Mouse (Mus musculus) MEL (cell line): ENCODE results near the gene H2al1d. TPM values are rescaled to one million over a fixed set of nuclear protein-coding genes. Genes with fewer than 3 reads are reported as not detected.
"Not testable (repeated sequence)": the region's sequence is repeated elsewhere in the genome, so short reads cannot be mapped to it uniquely, and the experiment has no call there.

ENCODE experiments used
- DNase-seq: peaks from one replicate; pipeline ENCODE4 v3.0.0; 2011; ENCODE audit warnings: low read depth, low spot score
- H3K27ac ChIP-seq: 2 replicates; pipeline ENCODE4 v1.5.1; 2012; ENCODE audit warnings: low read depth, mild to moderate bottlenecking, control low read depth, low read length, moderate library complexity; ENCODE audit not compliant: control insufficient read depth
- H3K27me3 ChIP-seq, 2 experiments: fragments of 150-350 bp in 1 of 2; sonication (generic) in 1 of 2; 2 replicates each; pipeline ENCODE4 v1.6.1; 2012; ENCODE audit warnings: low read length in 2 of 2, mild to moderate bottlenecking in 2 of 2, improper control_type of control experiment in 1 of 2, moderate library complexity in 1 of 2; ENCODE audit not compliant: insufficient read depth in 2 of 2, control insufficient read depth in 1 of 2
- H3K36me3 ChIP-seq, 2 experiments: 2 replicates each; pipeline ENCODE4 v1.6.1; 2012 to 2014; ENCODE audit warnings: low read length in 2 of 2, improper control_type of control experiment in 1 of 2, inconsistent platforms in 1 of 2, mild to moderate bottlenecking in 1 of 2; ENCODE audit not compliant: insufficient read depth in 2 of 2, control insufficient read depth in 1 of 2
- H3K4me1 ChIP-seq, 2 experiments: fragments of 150-350 bp in 1 of 2; sonication (generic) in 1 of 2; 2 replicates each; pipeline ENCODE4 v1.6.1; 2012; ENCODE audit warnings: low read length in 2 of 2, improper control_type of control experiment in 1 of 2, mild to moderate bottlenecking in 1 of 2; ENCODE audit not compliant: insufficient read depth in 2 of 2, control insufficient read depth in 1 of 2
- H3K4me3 ChIP-seq, 2 experiments: fragments of 150-350 bp in 1 of 2; sonication (generic) in 1 of 2; 2 replicates each; pipeline ENCODE4 v1.5.1; 2012; ENCODE audit warnings: low read depth in 2 of 2, low read length in 2 of 2, mild to moderate bottlenecking in 2 of 2, moderate library complexity in 2 of 2, control low read depth in 1 of 2, improper control_type of control experiment in 1 of 2; ENCODE audit not compliant: control insufficient read depth in 1 of 2, insufficient read depth in 1 of 2
- H3K79me2 ChIP-seq: 2 replicates; pipeline ENCODE4 v1.6.1; 2012; ENCODE audit warnings: mild to moderate bottlenecking, low read length, moderate library complexity; ENCODE audit not compliant: control insufficient read depth, poor library complexity, insufficient read depth
- H3K9ac ChIP-seq: 2 replicates; pipeline ENCODE4 v1.6.1; 2012; ENCODE audit warnings: low read depth, mild to moderate bottlenecking, control low read depth, low read length, moderate library complexity; ENCODE audit not compliant: control insufficient read depth, poor library complexity, severe bottlenecking
- H3K9me3 ChIP-seq: fragments of 150-350 bp; sonication (generic); replicated peaks from 2 replicates; pipeline ENCODE4 v1.6.1; 2012; ENCODE audit warnings: mild to moderate bottlenecking, low read length, improper control_type of control experiment, moderate library complexity; ENCODE audit not compliant: insufficient read depth
- ELF1 ChIP-seq: IDR thresholded peaks from 2 replicates; pipeline ENCODE4 v1.6.1; 2014; ENCODE audit warnings: low read depth, mild to moderate bottlenecking, inconsistent platforms, low read length, improper control_type of control experiment, moderate library complexity
- EP300 ChIP-seq, 2 experiments: IDR thresholded peaks; 2 replicates each; pipeline ENCODE4 v1.6.1; 2011; ENCODE audit warnings: improper control_type of control experiment in 2 of 2, low read length in 2 of 2, low read depth in 1 of 2, mild to moderate bottlenecking in 1 of 2
- ETS1 ChIP-seq: IDR thresholded peaks from 2 replicates; pipeline ENCODE4 v1.6.1; 2012; ENCODE audit warnings: low read depth, mild to moderate bottlenecking, inconsistent platforms, low read length, improper control_type of control experiment, moderate library complexity
- GATA1 ChIP-seq: IDR thresholded peaks from 2 replicates; pipeline ENCODE4 v1.6.1; 2011; ENCODE audit warnings: low read depth, low read length, improper control_type of control experiment
- HCFC1 ChIP-seq: IDR thresholded peaks from 2 replicates; pipeline ENCODE4 v1.6.1; 2012; ENCODE audit warnings: low read depth, mild to moderate bottlenecking, inconsistent platforms, low read length, improper control_type of control experiment, moderate library complexity
- MAFK ChIP-seq: IDR thresholded peaks from 2 replicates; pipeline ENCODE4 v1.6.1; 2011; ENCODE audit warnings: low read depth, mild to moderate bottlenecking, low read length, improper control_type of control experiment, borderline replicate concordance
- MEF2A ChIP-seq: IDR thresholded peaks from 2 replicates; pipeline ENCODE4 v1.6.1; 2014; ENCODE audit warnings: low read depth, mild to moderate bottlenecking, inconsistent platforms, low read length, improper control_type of control experiment; ENCODE audit not compliant: poor library complexity, insufficient replicate concordance, severe bottlenecking; ENCODE audit errors: extremely low read depth
- MYB ChIP-seq: IDR thresholded peaks from 2 replicates; pipeline ENCODE4 v1.6.1; 2011; ENCODE audit warnings: mild to moderate bottlenecking, low read depth, low read length, improper control_type of control experiment
- SIN3A ChIP-seq: IDR thresholded peaks from 2 replicates; pipeline ENCODE4 v1.6.1; 2012; ENCODE audit warnings: low read length, improper control_type of control experiment, inconsistent platforms
- SMC3 ChIP-seq: IDR thresholded peaks from 2 replicates; pipeline ENCODE4 v1.6.1; 2011; ENCODE audit warnings: low read depth, low read length, improper control_type of control experiment
- UBTF ChIP-seq: IDR thresholded peaks from 2 replicates; pipeline ENCODE4 v1.6.1; 2012; ENCODE audit warnings: low read depth, mild to moderate bottlenecking, inconsistent platforms, low read length, improper control_type of control experiment, moderate library complexity, borderline replicate concordance; ENCODE audit not compliant: insufficient read depth
- USF1 ChIP-seq: IDR thresholded peaks from 2 replicates; pipeline ENCODE4 v1.6.1; 2014; ENCODE audit warnings: low read depth, mild to moderate bottlenecking, inconsistent platforms, low read length, improper control_type of control experiment, moderate library complexity
- USF2 ChIP-seq, 2 experiments: IDR thresholded peaks; 2 replicates each; pipeline ENCODE4 v1.6.1; 2011 to 2012; ENCODE audit warnings: improper control_type of control experiment in 2 of 2, low read length in 2 of 2, borderline replicate concordance in 1 of 2, inconsistent platforms in 1 of 2, low read depth in 1 of 2, mild to moderate bottlenecking in 1 of 2; ENCODE audit not compliant: insufficient read depth in 1 of 2
- ZC3H11A ChIP-seq: IDR thresholded peaks from 2 replicates; pipeline ENCODE4 v1.6.1; 2012; ENCODE audit warnings: low read depth, mild to moderate bottlenecking, inconsistent platforms, low read length, improper control_type of control experiment
- ZNF384 ChIP-seq: IDR thresholded peaks from 2 replicates; pipeline ENCODE4 v1.6.1; 2012; ENCODE audit warnings: low read depth, mild to moderate bottlenecking, inconsistent platforms, low read length, improper control_type of control experiment
- polyA plus RNA-seq, 2 experiments: library from polyadenylated mRNA; stranded (reverse) in 1 of 2; unstranded in 1 of 2; fragments of >175 nt in 1 of 2; fragments of >200 nt in 1 of 2; gene quantifications; 2 replicates each; pipeline versions ENCODE4 v1.2.1 to v1.2.4; 2012; ENCODE audit warnings: low replicate concordance in 2 of 2, low read depth in 1 of 2; ENCODE audit not compliant: insufficient read length in 2 of 2, insufficient read depth in 1 of 2, missing spikeins in 1 of 2
- total RNA-seq: library from RNA; depleted of rRNA; stranded (reverse); fragments of 300-350 nt; gene quantifications from 2 replicates; pipeline ENCODE4 v1.2.3, GENCODE M21; 2012; rRNA removed

The H2al1d gene
- not detected in 2 replicates for total RNA-seq
- not detected for polyA plus RNA-seq

DNA sequence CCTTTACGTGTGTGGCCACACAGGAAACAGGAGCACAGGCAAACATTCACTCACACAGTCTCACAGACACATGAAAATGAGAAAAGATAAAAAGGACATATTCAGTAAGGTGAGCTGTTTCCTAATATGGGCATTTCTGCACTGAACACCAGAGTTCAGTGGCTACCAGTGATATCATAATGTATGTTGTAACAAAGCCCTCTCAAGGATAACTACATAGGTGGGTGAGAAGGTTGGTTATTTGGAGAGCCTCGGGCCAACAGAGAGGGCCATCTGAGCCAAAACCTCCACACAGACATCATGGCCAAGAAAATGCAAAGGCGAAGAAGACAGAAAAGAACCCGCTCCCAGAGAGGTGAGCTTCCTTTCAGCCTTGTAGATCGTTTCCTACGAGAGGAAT, at the start of gene H2al1d:
H2al1d (plus strand) TSS at position 301 of the 400 bp plus-strand sequence.
- not testable (repeated sequence) for H3K79me2 ChIP-seq, H3K27ac ChIP-seq, H3K36me3 ChIP-seq, H3K9ac ChIP-seq, H3K27me3 ChIP-seq, DNase-seq, H3K4me3 ChIP-seq, H3K9me3 ChIP-seq, H3K4me1 ChIP-seq

DNA sequence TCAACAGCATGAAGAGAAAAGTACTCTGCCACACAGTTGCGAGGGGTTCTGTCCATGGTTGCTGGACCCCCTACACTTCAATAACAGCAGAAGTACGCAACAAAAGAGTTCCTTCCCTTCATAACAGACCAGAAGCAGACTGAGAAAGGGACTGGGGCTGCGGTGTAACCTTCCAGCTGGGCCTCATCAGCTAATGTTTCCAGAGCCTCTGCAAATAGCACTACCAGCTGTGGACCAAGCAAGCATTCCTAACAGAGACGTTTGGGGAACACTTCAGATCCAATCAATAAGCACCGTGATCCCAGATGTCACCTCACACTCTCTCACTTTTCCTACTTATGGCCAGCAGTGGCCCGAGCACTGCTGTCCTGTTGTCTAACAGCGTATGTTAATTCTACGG, 43.7 kb upstream of the H2al1d start:
- TF ChIP-seq ETS1 (no peak), MAFK (no peak), EP300 (IDR thresholded peaks at IDR 0.05; ENCODE audit: low read depth in 1 of 2, low read length in 2 of 2) (no peak), UBTF (no peak), USF2 (IDR thresholded peaks at IDR 0.05; ENCODE audit: borderline replicate concordance in 1 of 2, insufficient read depth in 1 of 2, low read depth in 1 of 2, low read length in 2 of 2) (no peak), SIN3A (no peak)
- TF ChIP-seq, all 39 proteins: peak for 0
- Histone ChIP-seq H3K79me2 (no peaks in the 10 kb centered on the region), H3K4me3 (no peak overlapping the region), H3K27ac (no peak overlapping the region), H3K27me3 (no peaks in the 10 kb centered on the region), H3K9ac (no peak overlapping the region), H3K4me1 (no peaks in the 10 kb centered on the region), H3K36me3 (no peaks in the 10 kb centered on the region), H3K9me3 (no peaks in the 10 kb centered on the region)
- no peak for DNase-seq

DNA sequence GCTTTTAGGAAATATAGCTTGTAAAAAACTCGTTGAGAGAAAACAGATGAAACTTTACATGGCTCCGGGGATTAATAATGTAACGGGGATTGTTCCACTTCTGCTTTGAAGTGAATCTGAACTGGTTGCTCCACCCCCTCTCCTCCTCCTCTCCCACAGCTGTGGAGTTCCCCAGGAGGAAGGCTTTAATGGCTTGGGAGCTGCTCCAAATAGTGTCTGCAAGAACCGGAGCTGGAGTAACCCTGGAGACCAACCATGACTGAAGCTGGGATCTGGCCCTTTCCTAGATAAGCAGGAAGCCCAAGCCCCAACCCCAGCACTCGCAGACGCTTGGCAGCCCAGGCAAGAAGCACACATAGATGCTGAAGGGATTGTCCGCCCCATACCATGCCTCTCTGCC, 40.8 kb upstream of the H2al1d start:
- no peak for DNase-seq

More for the DNA sequence above, 40.8 kb upstream of the H2al1d start:
- H3K4me1 ChIP-seq = no peaks in the 10 kb centered on the region
- no peaks in the 10 kb centered on the region for H3K9me3 ChIP-seq
- no peak overlapping the region for H3K27ac ChIP-seq
- no peak overlapping the region for H3K4me3 ChIP-seq
- no peak overlapping the region for H3K9ac ChIP-seq
- no peak for TF ChIP-seq ELF1
- TF ChIP-seq MEF2A = no peak
- TF ChIP-seq USF1 = no peak
- TF ChIP-seq ZC3H11A = no peak
- TF ChIP-seq SMC3 = no peak
- no peak for TF ChIP-seq SIN3A
- no peak for TF ChIP-seq HCFC1
- TF ChIP-seq ZNF384 = no peak
- no peak for TF ChIP-seq MYB
- TF ChIP-seq GATA1 = no peak
- TF ChIP-seq, all 39 proteins: peak for 0
- Histone ChIP-seq H3K27me3 (no peaks in the 10 kb centered on the region), H3K79me2 (no peaks in the 10 kb centered on the region), H3K36me3 (no peaks in the 10 kb centered on the region)
